Mouse (Mus musculus) MEL (cell line): Measurements from ENCODE around the gene Ppm1g. TPM values are rescaled to one million over a fixed set of nuclear protein-coding genes. Genes with fewer than 3 reads are reported as not detected.
A peak's percentile ranks its signal among the peaks of the same experiment; 100 is the strongest.

Experiments
- DNase-seq: peaks from one replicate; pipeline ENCODE4 v3.0.0; 2011; ENCODE audit warnings: low read depth, low spot score
- H3K27ac ChIP-seq: 2 replicates; pipeline ENCODE4 v1.5.1; 2012; ENCODE audit warnings: low read depth, mild to moderate bottlenecking, control low read depth, low read length, moderate library complexity; ENCODE audit not compliant: control insufficient read depth
- H3K27me3 ChIP-seq, 2 experiments: fragments of 150-350 bp in 1 of 2; sonication (generic) in 1 of 2; 2 replicates each; pipeline ENCODE4 v1.6.1; 2012; ENCODE audit warnings: low read length in 2 of 2, mild to moderate bottlenecking in 2 of 2, improper control_type of control experiment in 1 of 2, moderate library complexity in 1 of 2; ENCODE audit not compliant: insufficient read depth in 2 of 2, control insufficient read depth in 1 of 2
- H3K36me3 ChIP-seq, 2 experiments: 2 replicates each; pipeline ENCODE4 v1.6.1; 2012 to 2014; ENCODE audit warnings: low read length in 2 of 2, improper control_type of control experiment in 1 of 2, inconsistent platforms in 1 of 2, mild to moderate bottlenecking in 1 of 2; ENCODE audit not compliant: insufficient read depth in 2 of 2, control insufficient read depth in 1 of 2
- H3K4me1 ChIP-seq, 2 experiments: fragments of 150-350 bp in 1 of 2; sonication (generic) in 1 of 2; 2 replicates each; pipeline ENCODE4 v1.6.1; 2012; ENCODE audit warnings: low read length in 2 of 2, improper control_type of control experiment in 1 of 2, mild to moderate bottlenecking in 1 of 2; ENCODE audit not compliant: insufficient read depth in 2 of 2, control insufficient read depth in 1 of 2
- H3K4me3 ChIP-seq, 2 experiments: fragments of 150-350 bp in 1 of 2; sonication (generic) in 1 of 2; 2 replicates each; pipeline ENCODE4 v1.5.1; 2012; ENCODE audit warnings: low read depth in 2 of 2, low read length in 2 of 2, mild to moderate bottlenecking in 2 of 2, moderate library complexity in 2 of 2, control low read depth in 1 of 2, improper control_type of control experiment in 1 of 2; ENCODE audit not compliant: control insufficient read depth in 1 of 2, insufficient read depth in 1 of 2
- H3K79me2 ChIP-seq: 2 replicates; pipeline ENCODE4 v1.6.1; 2012; ENCODE audit warnings: mild to moderate bottlenecking, low read length, moderate library complexity; ENCODE audit not compliant: control insufficient read depth, poor library complexity, insufficient read depth
- H3K9ac ChIP-seq: 2 replicates; pipeline ENCODE4 v1.6.1; 2012; ENCODE audit warnings: low read depth, mild to moderate bottlenecking, control low read depth, low read length, moderate library complexity; ENCODE audit not compliant: control insufficient read depth, poor library complexity, severe bottlenecking
- H3K9me3 ChIP-seq: fragments of 150-350 bp; sonication (generic); replicated peaks from 2 replicates; pipeline ENCODE4 v1.6.1; 2012; ENCODE audit warnings: mild to moderate bottlenecking, low read length, improper control_type of control experiment, moderate library complexity; ENCODE audit not compliant: insufficient read depth
- CHD1 ChIP-seq: IDR thresholded peaks from 2 replicates; pipeline ENCODE4 v1.6.1; 2012; ENCODE audit warnings: low read depth, mild to moderate bottlenecking, inconsistent platforms, low read length, improper control_type of control experiment
- CHD2 ChIP-seq: IDR thresholded peaks from 2 replicates; pipeline ENCODE4 v1.6.1; 2011; ENCODE audit warnings: low read length, improper control_type of control experiment
- CTCF ChIP-seq, 3 experiments: IDR thresholded peaks in 2 of 3; conservative IDR thresholded peaks in 1 of 3; 2 replicates each; pipeline ENCODE4 v1.5.1; 2011 to 2012; ENCODE audit warnings: low read length in 3 of 3, low read depth in 2 of 3, mild to moderate bottlenecking in 2 of 3, improper control_type of control experiment in 1 of 3, inconsistent platforms in 1 of 3, mixed read lengths in 1 of 3, moderate library complexity in 1 of 3; ENCODE audit not compliant: control insufficient read depth in 1 of 3, insufficient read depth in 1 of 3, poor library complexity in 1 of 3, severe bottlenecking in 1 of 3
- E2F4 ChIP-seq: IDR thresholded peaks from 2 replicates; pipeline ENCODE4 v1.6.1; 2011; ENCODE audit warnings: low read depth, low read length, improper control_type of control experiment, borderline replicate concordance
- EP300 ChIP-seq, 2 experiments: IDR thresholded peaks; 2 replicates each; pipeline ENCODE4 v1.6.1; 2011; ENCODE audit warnings: improper control_type of control experiment in 2 of 2, low read length in 2 of 2, low read depth in 1 of 2, mild to moderate bottlenecking in 1 of 2
- GABPA ChIP-seq: IDR thresholded peaks from 2 replicates; pipeline ENCODE4 v1.6.1; 2012; ENCODE audit warnings: low read depth, mild to moderate bottlenecking, inconsistent platforms, low read length, improper control_type of control experiment, moderate library complexity
- GATA1 ChIP-seq: IDR thresholded peaks from 2 replicates; pipeline ENCODE4 v1.6.1; 2011; ENCODE audit warnings: low read depth, low read length, improper control_type of control experiment
- JUND ChIP-seq: IDR thresholded peaks from 2 replicates; pipeline ENCODE4 v1.6.1; 2011; ENCODE audit warnings: low read depth, mild to moderate bottlenecking, improper control_type of control experiment, low read length
- KAT2A ChIP-seq: conservative IDR thresholded peaks from 2 replicates; pipeline ENCODE4 v1.6.1; 2012; ENCODE audit warnings: low read depth, low read length, improper control_type of control experiment, inconsistent platforms
- MAFK ChIP-seq: IDR thresholded peaks from 2 replicates; pipeline ENCODE4 v1.6.1; 2011; ENCODE audit warnings: low read depth, mild to moderate bottlenecking, low read length, improper control_type of control experiment, borderline replicate concordance
- MAX ChIP-seq: IDR thresholded peaks from 2 replicates; pipeline ENCODE4 v1.6.1; 2011; ENCODE audit warnings: low read length, improper control_type of control experiment
- MAZ ChIP-seq: IDR thresholded peaks from 2 replicates; pipeline ENCODE4 v1.6.1; 2012; ENCODE audit warnings: low read depth, mild to moderate bottlenecking, inconsistent platforms, low read length, improper control_type of control experiment
- MEF2A ChIP-seq: IDR thresholded peaks from 2 replicates; pipeline ENCODE4 v1.6.1; 2014; ENCODE audit warnings: low read depth, mild to moderate bottlenecking, inconsistent platforms, low read length, improper control_type of control experiment; ENCODE audit not compliant: poor library complexity, insufficient replicate concordance, severe bottlenecking; ENCODE audit errors: extremely low read depth
- MYB ChIP-seq: IDR thresholded peaks from 2 replicates; pipeline ENCODE4 v1.6.1; 2011; ENCODE audit warnings: mild to moderate bottlenecking, low read depth, low read length, improper control_type of control experiment
- MYC ChIP-seq: IDR thresholded peaks from 2 replicates; pipeline ENCODE4 v1.6.1; 2011; ENCODE audit warnings: low read depth, mild to moderate bottlenecking, low read length, improper control_type of control experiment, moderate library complexity
- NELFE ChIP-seq: IDR thresholded peaks from 2 replicates; pipeline ENCODE4 v1.6.1; 2011; ENCODE audit warnings: low read depth, low read length, improper control_type of control experiment
- NRF1 ChIP-seq: IDR thresholded peaks from 2 replicates; pipeline ENCODE4 v1.6.1; 2014; ENCODE audit warnings: low read depth, mild to moderate bottlenecking, inconsistent platforms, low read length, improper control_type of control experiment, moderate library complexity; ENCODE audit not compliant: poor library complexity, insufficient read depth, severe bottlenecking
- POLR2A ChIP-seq, 2 experiments: IDR thresholded peaks; 2 replicates each; pipeline ENCODE4 v1.6.1; 2011 to 2012; ENCODE audit warnings: low read length in 2 of 2, mild to moderate bottlenecking in 2 of 2, control low read depth in 1 of 2, improper control_type of control experiment in 1 of 2, low read depth in 1 of 2, moderate library complexity in 1 of 2; ENCODE audit not compliant: control insufficient read depth in 1 of 2, insufficient read depth in 1 of 2, poor library complexity in 1 of 2
- POLR2AphosphoS2 ChIP-seq: IDR thresholded peaks from 2 replicates; pipeline ENCODE4 v1.6.1; 2011; ENCODE audit warnings: low read length, improper control_type of control experiment
- POLR2AphosphoS5 ChIP-seq: IDR thresholded peaks from 2 replicates; pipeline ENCODE4 v1.6.1; 2012; ENCODE audit warnings: low read depth, borderline replicate concordance, mild to moderate bottlenecking, inconsistent platforms, low read length, moderate library complexity, mixed read lengths
- RAD21 ChIP-seq: IDR thresholded peaks from 2 replicates; pipeline ENCODE4 v1.6.1; 2011; ENCODE audit warnings: mild to moderate bottlenecking, low read depth, low read length, improper control_type of control experiment
- RCOR1 ChIP-seq: IDR thresholded peaks from 2 replicates; pipeline ENCODE4 v1.6.1; 2012; ENCODE audit warnings: low read depth, mild to moderate bottlenecking, inconsistent platforms, low read length, improper control_type of control experiment
- SIN3A ChIP-seq: IDR thresholded peaks from 2 replicates; pipeline ENCODE4 v1.6.1; 2012; ENCODE audit warnings: low read length, improper control_type of control experiment, inconsistent platforms
- TBP ChIP-seq: IDR thresholded peaks from 2 replicates; pipeline ENCODE4 v1.8.0; 2011; ENCODE audit warnings: low read depth, low read length, improper control_type of control experiment
- UBTF ChIP-seq: IDR thresholded peaks from 2 replicates; pipeline ENCODE4 v1.6.1; 2012; ENCODE audit warnings: low read depth, mild to moderate bottlenecking, inconsistent platforms, low read length, improper control_type of control experiment, moderate library complexity, borderline replicate concordance; ENCODE audit not compliant: insufficient read depth
- USF1 ChIP-seq: IDR thresholded peaks from 2 replicates; pipeline ENCODE4 v1.6.1; 2014; ENCODE audit warnings: low read depth, mild to moderate bottlenecking, inconsistent platforms, low read length, improper control_type of control experiment, moderate library complexity
- USF2 ChIP-seq, 2 experiments: IDR thresholded peaks; 2 replicates each; pipeline ENCODE4 v1.6.1; 2011 to 2012; ENCODE audit warnings: improper control_type of control experiment in 2 of 2, low read length in 2 of 2, borderline replicate concordance in 1 of 2, inconsistent platforms in 1 of 2, low read depth in 1 of 2, mild to moderate bottlenecking in 1 of 2; ENCODE audit not compliant: insufficient read depth in 1 of 2
- ZC3H11A ChIP-seq: IDR thresholded peaks from 2 replicates; pipeline ENCODE4 v1.6.1; 2012; ENCODE audit warnings: low read depth, mild to moderate bottlenecking, inconsistent platforms, low read length, improper control_type of control experiment
- ZKSCAN1 ChIP-seq: IDR thresholded peaks from 2 replicates; pipeline ENCODE4 v1.6.1; 2012; ENCODE audit warnings: low read depth, mild to moderate bottlenecking, inconsistent platforms, low read length, improper control_type of control experiment, moderate library complexity
- ZMIZ1 ChIP-seq: IDR thresholded peaks from 2 replicates; pipeline ENCODE4 v1.6.1; 2012; ENCODE audit warnings: low read depth, mild to moderate bottlenecking, inconsistent platforms, low read length, improper control_type of control experiment, moderate library complexity
- ZNF384 ChIP-seq: IDR thresholded peaks from 2 replicates; pipeline ENCODE4 v1.6.1; 2012; ENCODE audit warnings: low read depth, mild to moderate bottlenecking, inconsistent platforms, low read length, improper control_type of control experiment
- polyA plus RNA-seq, 2 experiments: library from polyadenylated mRNA; stranded (reverse) in 1 of 2; unstranded in 1 of 2; fragments of >175 nt in 1 of 2; fragments of >200 nt in 1 of 2; gene quantifications; 2 replicates each; pipeline versions ENCODE4 v1.2.1 to v1.2.4; 2012; ENCODE audit warnings: low replicate concordance in 2 of 2, low read depth in 1 of 2; ENCODE audit not compliant: insufficient read length in 2 of 2, insufficient read depth in 1 of 2, missing spikeins in 1 of 2
- total RNA-seq: library from RNA; depleted of rRNA; stranded (reverse); fragments of 300-350 nt; gene quantifications from 2 replicates; pipeline ENCODE4 v1.2.3, GENCODE M21; 2012

Ppm1g gene
- total and polyA plus RNA-seq, 3 experiments: 169 to 639 (median 408) TPM

GRCm38 (mm10) chr5:31221304-31221945, 938 bp upstream of the Ppm1g start (continued):
- TF ChIP-seq RCOR1: no peak
- no peak for TF ChIP-seq CHD2
- TF ChIP-seq ZNF384: peak; percentile 68
- 0 out of 2 replicates have a peak, but pooled peaks have one; percentile 28 for TF ChIP-seq MAZ
- TF ChIP-seq POLR2AphosphoS5: no peak; the same call in 1 of the 2 replicates
- TF ChIP-seq ZC3H11A: peak; percentile 72
- TF ChIP-seq JUND: no peak
- no peak for TF ChIP-seq GABPA
- 0 out of 2 replicates have a peak, but pooled peaks have one; percentile 17 for TF ChIP-seq UBTF
- no peak for TF ChIP-seq EP300 (IDR thresholded peaks at IDR 0.05; ENCODE audit: low read depth in 1 of 2, low read length in 2 of 2)
- TF ChIP-seq USF2 (IDR thresholded peaks at IDR 0.05; ENCODE audit: borderline replicate concordance in 1 of 2, insufficient read depth in 1 of 2, low read depth in 1 of 2, low read length in 2 of 2): no peak
- no peak for TF ChIP-seq CHD1
- no peak for TF ChIP-seq MYB
- TF ChIP-seq MYC: peak; percentile 90
- TF ChIP-seq SIN3A: peak; percentile 89
- TF ChIP-seq USF1: no peak
- TF ChIP-seq E2F4: no peak

DNA sequence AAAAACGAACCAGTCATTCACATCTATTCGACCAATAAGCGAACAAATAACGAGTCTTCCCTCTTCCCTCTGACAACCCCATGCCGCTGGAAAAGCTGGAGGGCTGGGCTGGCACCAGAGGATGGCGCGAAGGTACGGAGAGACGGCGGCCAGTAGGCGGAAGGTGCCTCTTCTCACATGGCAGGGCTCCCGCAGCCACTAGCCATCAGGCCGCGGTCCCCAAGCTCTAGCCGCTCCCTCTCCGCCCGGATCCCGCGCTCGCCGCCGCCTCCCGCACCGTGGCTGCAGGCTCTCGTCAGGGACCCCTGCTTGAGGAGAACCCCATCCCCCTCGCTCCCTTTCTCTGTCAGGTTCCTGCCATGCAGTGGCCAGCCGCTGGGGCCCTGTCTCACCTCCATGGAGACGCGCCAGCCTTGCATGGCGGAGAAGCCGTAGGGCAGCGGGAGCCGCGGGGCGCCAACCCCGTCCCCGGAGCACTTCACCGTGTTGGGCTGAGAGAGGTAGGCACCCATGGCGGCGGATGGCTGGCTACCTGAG, 508 bp downstream of the Ppm1g start:
- Histone ChIP-seq H3K4me1 (peaks cover 13 to 15% of the 10 kb centered on the region in 2 experiments), H3K4me3 (peak overlapping the region; percentile 74), H3K27me3 (no peaks in the 10 kb centered on the region), H3K9me3 (no peaks in the 10 kb centered on the region), H3K27ac (peak overlapping the region; percentile 84), H3K36me3 (peaks cover 17 to 38% of the 10 kb centered on the region in 2 experiments), H3K79me2 (peaks cover 52% of the 10 kb centered on the region), H3K9ac (peak overlapping the region; percentile 95)
- peak; percentile 82 for DNase-seq
- no peak for TF ChIP-seq ZNF384
- TF ChIP-seq ZKSCAN1: no peak
- TF ChIP-seq MAX: no peak
- TF ChIP-seq CTCF (IDR thresholded peaks at IDR 0.05 in 2 of 3, conservative IDR thresholded peaks at IDR 0.05 in 1 of 3; ENCODE audit: control insufficient read depth in 1 of 3, insufficient read depth in 1 of 3, low read depth in 2 of 3, low read length in 3 of 3, poor library complexity in 1 of 3, severe bottlenecking in 1 of 3): 0 out of 6 replicates have a peak, but pooled peaks of 1 of the 3 experiments have one; percentile 0
- no peak for TF ChIP-seq ZC3H11A
- no peak for TF ChIP-seq RAD21
- no peak for TF ChIP-seq MAZ
- TF ChIP-seq GABPA: 0 out of 2 replicates have a peak, but pooled peaks have one; percentile 30
- TF ChIP-seq CHD1: no peak
- no peak for TF ChIP-seq MAFK
- TF ChIP-seq POLR2AphosphoS2: no peak
- TF ChIP-seq USF1: no peak
- peak; percentile 82; the same call in 1 of the 2 replicates for TF ChIP-seq UBTF
- TF ChIP-seq MEF2A: no peak
- TF ChIP-seq NRF1: no peak
- no peak for TF ChIP-seq NELFE
- no peak for TF ChIP-seq JUND
- no peak for TF ChIP-seq ZMIZ1
- TF ChIP-seq TBP: peak; percentile 49; the same call in 1 of the 2 replicates
- TF ChIP-seq POLR2A (IDR thresholded peaks at IDR 0.05; ENCODE audit: control insufficient read depth in 1 of 2, insufficient read depth in 1 of 2, low read depth in 1 of 2, low read length in 2 of 2, poor library complexity in 1 of 2): peak in 1 of 2 experiments; percentile 41; a peak in 2 of 4 replicates
- TF ChIP-seq GATA1: no peak
- TF ChIP-seq RCOR1: no peak
- TF ChIP-seq USF2 (IDR thresholded peaks at IDR 0.05; ENCODE audit: borderline replicate concordance in 1 of 2, insufficient read depth in 1 of 2, low read depth in 1 of 2, low read length in 2 of 2): no peak
- TF ChIP-seq CHD2: no peak
- no peak for TF ChIP-seq KAT2A
